Mouse (Mus musculus): ENCODE measurements around the gene a.
"Not testable (repeated sequence)": the region's sequence is repeated elsewhere in the genome, so short reads cannot be mapped to it uniquely, and the experiment has no call there.

a gene

GRCm38 (mm10) chr2:154848086-154848485 is 56.9 kb downstream of the a start:
- no peak for DNase-seq

GRCm38 (mm10) chr2:154855383-154855782 is 64.2 kb downstream of the a start:
- DNase-seq: peak; percentile 62 to 84

- DNase-seq: no peak
Measured at GRCm38 (mm10) chr2:154863672-154864071, 72.5 kb downstream of the a start.

GRCm38 (mm10) chr2:154865696-154866095 is 74.5 kb downstream of the a start:
- no peak for DNase-seq

GRCm38 (mm10) chr2:154868106-154868505 is 76.9 kb downstream of the a start:
- DNase-seq: no peak

- DNase-seq: no peak
Measured at GRCm38 (mm10) chr2:154869954-154870641, 78.9 kb downstream of the a start.

GRCm38 (mm10) chr2:154876621-154877020 is 85.4 kb downstream of the a start:
- no peak for DNase-seq

DNA sequence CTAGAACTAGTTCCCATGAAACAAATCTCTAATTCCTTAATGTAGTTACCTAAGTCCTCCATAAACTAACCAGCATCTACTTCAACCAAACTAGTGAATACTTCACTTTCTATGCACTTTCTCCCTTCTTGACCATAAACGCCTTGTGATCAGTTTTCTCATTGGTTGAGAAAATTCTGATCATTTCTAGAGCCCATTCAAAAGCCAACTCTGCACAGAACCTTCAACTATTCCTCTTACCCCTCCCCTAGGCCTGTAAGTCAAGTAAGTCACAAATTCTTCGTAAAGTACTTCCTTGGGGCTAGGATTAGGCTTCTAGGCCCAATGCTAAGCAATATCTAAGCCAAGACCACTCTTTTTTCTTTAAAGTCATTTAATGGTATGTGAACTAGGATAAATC is 100.4 kb downstream of the a start:
- no peak for DNase-seq

GRCm38 (mm10) chr2:154892201-154893044 is 101.2 kb downstream of the a start, which contains the start of gene Eif2s2:
Eif2s2 (minus strand) TSS chr2:154892935.
- DNase-seq: peak; percentile 97

DNA sequence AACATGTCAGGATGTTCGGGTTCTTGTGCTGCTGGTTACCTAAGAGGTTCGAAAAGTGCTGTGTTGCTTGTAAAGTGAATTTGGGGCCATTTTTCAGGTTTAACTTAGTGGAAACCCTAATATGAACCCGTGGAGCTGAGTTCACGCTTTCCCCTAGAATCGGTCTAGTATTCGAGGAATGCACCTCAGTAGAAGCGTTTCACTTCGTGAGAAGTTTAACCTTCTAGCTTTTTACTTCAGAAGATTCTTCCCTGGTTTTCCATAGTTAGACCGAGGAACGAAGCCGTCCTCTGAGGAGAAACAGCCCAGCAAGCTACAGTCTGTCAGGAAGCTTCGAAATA is 101.8 kb downstream of the a start:
- DNase-seq: no peak

DNA sequence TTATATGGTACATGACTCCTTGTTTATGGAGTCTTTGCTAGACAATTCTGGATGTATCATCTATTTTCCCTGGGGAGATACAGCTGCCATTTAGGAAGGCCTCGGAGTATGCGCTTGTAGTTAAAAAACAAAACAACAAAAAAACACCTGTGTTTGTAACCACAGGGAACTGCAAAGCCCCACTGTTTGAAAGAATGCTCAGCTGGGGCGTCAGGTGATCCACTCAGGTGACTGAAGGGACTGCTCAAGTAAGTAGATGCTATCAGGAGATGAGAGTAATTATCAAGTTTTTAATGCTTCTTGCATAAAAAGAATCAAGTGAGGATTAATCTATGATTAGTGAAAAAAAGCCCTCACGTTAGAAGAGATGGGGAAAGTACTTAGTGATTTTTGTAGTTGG is 102.3 kb downstream of the a start:
- DNase-seq: no peak

DNA sequence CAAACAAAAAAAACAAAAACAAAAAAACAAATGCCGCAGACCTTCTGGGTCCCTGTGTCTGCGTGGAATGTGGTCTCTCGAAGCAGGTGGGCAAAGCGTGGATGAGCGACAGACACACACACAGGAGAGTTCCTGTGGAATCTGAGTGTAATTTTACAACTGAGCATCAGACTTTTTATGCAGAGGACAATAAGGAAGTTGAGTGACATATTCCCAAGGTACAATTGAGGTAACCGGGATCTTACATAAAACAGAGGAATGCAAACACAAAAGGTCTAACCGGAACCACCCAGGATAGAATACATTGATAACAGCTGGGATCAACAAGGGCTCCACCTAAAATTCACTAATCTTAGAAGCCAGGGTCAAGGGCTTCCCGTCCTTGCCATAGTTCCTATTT is 107.8 kb downstream of the a start:
- not testable (repeated sequence) for DNase-seq

GRCm38 (mm10) chr2:154899412-154899811 is 108.2 kb downstream of the a start:
- not testable (repeated sequence) for DNase-seq

- no peak for DNase-seq
Measured at GRCm38 (mm10) chr2:154902111-154902510, 110.9 kb downstream of the a start.

- no peak for DNase-seq
Measured at GRCm38 (mm10) chr2:154905796-154906195, 114.6 kb downstream of the a start.

DNA sequence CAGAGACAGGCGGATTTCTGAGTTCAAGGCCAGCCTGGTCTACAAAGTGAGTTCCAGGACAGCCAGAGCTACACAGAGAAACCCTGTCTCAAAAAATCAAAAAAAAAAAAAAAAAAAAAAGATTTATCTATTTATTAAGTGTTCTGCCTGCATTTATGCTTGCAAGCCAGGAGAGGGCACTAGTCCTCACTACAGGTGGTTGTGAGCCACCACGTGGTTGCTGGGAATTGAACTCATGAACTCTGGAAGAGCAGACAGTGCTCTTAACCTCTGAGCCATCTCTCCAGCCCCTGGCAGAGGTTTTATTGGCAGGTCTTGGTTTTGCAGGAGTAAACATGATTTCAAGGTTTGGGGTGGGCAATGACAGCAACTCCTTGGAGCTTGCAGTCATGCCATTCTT is 117.0 kb downstream of the a start:
- not testable (repeated sequence) for DNase-seq

DNA sequence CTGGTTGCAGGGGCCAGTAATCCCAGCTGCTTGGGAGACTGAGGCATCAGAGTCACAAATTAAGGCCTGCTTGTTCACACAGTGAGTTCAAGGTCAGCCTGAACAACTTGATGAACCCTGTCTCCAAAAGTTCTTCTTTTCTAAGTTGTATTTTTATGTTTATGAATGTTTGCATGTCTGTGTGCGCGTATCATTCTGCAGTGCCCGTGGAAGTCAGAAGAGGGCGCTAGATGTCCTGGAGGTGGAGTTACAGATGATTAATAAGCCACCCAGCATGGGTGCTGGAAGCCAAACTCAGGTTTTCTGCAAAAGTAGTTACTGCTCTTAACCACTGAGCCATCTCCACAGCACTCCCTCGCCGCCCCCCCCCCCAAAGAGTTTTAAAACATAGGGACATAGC is 118.6 kb downstream of the a start:
- peak in 1 of 2 experiments; percentile 8 for DNase-seq

DNA sequence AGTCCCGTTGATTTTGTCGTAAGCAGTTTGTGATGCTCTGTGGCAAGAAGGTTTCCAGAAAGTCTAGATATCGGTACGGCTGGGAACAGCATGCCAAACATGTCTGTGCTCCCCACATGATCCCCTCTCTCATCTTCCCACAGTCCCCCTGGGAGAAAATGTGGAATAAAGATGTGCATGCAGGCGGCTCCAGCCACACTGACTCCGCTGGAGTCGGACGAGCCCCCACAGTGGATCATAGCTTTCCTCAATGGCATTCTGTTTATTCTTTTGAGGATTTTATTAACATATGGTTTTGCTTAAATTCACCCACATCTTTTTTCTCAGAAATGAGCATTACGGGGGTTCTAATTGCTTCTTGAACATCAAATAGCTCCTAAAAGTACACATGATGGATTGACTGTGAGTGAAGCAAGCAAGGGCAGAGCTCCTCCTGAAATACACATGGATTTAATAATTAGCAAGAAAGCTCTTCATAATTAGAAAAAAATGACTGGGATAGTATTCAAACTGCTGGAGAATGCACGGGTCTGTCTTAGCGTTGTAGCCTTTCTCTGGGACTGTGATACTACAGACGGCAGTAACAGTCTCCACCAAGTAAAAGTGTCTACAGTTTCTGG is 124.8 kb downstream of the a start:
- no peak for DNase-seq

GRCm38 (mm10) chr2:154916547-154916946 is 125.3 kb downstream of the a start:
- peak; percentile 27 to 53 for DNase-seq

DNA sequence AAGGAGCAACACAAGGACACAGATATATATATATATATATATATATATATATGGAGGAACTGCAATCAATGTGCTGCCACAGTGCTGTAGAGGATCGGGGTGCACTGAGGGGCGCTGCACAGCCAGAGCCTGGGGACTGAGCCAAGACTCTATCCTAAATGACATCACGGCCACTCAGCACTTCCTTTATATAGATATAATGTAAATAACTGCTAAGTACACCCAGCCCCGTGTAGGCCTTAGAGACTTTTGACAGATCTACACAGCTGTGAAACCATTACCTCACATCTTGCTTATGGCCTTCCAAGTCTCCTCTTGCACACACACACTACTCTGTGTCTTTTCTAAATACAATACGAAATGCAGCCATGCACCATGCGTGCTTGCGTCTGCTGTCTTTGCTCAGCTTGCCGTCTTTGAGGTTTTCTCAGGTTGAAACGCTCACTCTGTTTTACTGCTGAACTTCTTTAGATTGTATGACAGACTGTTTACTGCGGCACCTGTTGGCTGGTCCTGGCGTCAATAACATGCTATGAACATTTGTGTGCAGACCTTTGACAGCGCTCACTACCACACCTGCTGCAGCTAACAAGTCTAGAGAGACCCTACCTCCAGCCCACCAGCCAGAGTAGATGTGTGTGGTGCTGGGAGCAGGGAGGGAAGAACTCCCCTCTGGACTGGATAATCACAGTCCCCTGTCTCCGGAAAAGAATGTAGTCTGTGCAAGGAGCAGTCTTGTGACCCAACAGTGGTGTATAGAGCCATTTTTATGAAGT is 126.9 kb downstream of the a start:
- DNase-seq: no peak

- no peak for DNase-seq
Measured at GRCm38 (mm10) chr2:154920896-154921295, 129.7 kb downstream of the a start.

DNA sequence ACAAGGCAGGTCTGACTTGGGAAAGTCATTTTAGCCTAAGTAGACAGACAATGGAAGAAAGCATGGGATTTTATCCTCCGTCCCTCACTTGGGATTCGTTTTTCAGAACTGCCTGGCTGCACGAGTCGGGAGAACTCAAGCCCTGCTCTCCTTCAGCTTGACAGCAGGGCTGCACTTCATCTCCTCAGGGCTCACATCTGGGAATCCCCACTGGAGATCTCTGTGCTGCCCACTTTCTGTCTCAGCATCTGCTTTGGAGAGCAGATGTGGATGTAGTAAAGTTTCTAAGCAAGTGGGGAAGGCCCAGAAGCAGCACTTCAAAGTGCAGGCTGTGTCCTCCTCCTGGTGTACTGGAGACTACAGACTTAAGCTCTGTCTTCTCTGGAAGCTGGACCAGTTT is 130.9 kb downstream of the a start:
- not testable (repeated sequence) for DNase-seq
